Mouse (Mus musculus): ENCODE measurements at regions not wholly inside any gene's neighbourhood (a gene's known extent, or its start where the extent isn't known, plus 50 kb on each side); places are given as distances from the start of the nearest gene placed in this dataset.

- Histone ChIP-seq H3K27me3 (ENCODE audit: control insufficient read depth, insufficient read depth, low read length) (no peaks in the 10 kb centered on the region), H3K4me3 (ENCODE audit: control insufficient read depth, insufficient read depth, low read length) (no peak overlapping the region), H3K36me3 (ENCODE audit: control insufficient read depth, insufficient read depth, low read length) (no peaks in the 10 kb centered on the region), H3K27ac (ENCODE audit: control insufficient read depth, insufficient read depth, low read length) (no peak overlapping the region), H3K4me1 (replicated peaks; ENCODE audit: control insufficient read depth, insufficient read depth, low read length) (no peaks in the 10 kb centered on the region)
- TF ChIP-seq CTCF (IDR thresholded peaks at IDR 0.05; ENCODE audit: borderline replicate concordance, control insufficient read depth, extremely low read depth, insufficient read depth, low read length, poor library complexity), result no peak
- WGBS, result 93% methylated on average over 4 of the region's 4 CpGs
- DNase-seq, result no peak
Measured at GRCm38 (mm10) chr13:25700965-25701364, 430.7 kb upstream of the Nrsn1 start.

GRCm38 (mm10) chr13:25695956-25696355 is 425.7 kb upstream of the Nrsn1 start:
- WGBS, result 100% methylated on average over 1 of the region's 1 CpGs
- TF ChIP-seq CTCF (IDR thresholded peaks at IDR 0.05; ENCODE audit: borderline replicate concordance, control insufficient read depth, extremely low read depth, insufficient read depth, low read length, poor library complexity), result no peak
- TF ChIP-seq POLR2A (IDR thresholded peaks at IDR 0.05; ENCODE audit: control insufficient read depth, extremely low read depth, insufficient read depth, low read length, poor library complexity), result no peak
- Histone ChIP-seq H3K27ac (ENCODE audit: control insufficient read depth, insufficient read depth, low read length) (no peak overlapping the region), H3K27me3 (ENCODE audit: control insufficient read depth, insufficient read depth, low read length) (no peaks in the 10 kb centered on the region), H3K4me1 (replicated peaks; ENCODE audit: control insufficient read depth, insufficient read depth, low read length) (no peaks in the 10 kb centered on the region), H3K4me3 (ENCODE audit: control insufficient read depth, insufficient read depth, low read length) (no peak overlapping the region), H3K36me3 (ENCODE audit: control insufficient read depth, insufficient read depth, low read length) (no peaks in the 10 kb centered on the region)
- no peak for DNase-seq

GRCm38 (mm10) chr13:25695017-25695604 is 424.8 kb upstream of the Nrsn1 start:
- no peaks in the 10 kb centered on the region for H3K4me1 ChIP-seq (replicated peaks; ENCODE audit: control insufficient read depth, insufficient read depth, low read length)
- H3K27me3 ChIP-seq (ENCODE audit: control insufficient read depth, insufficient read depth, low read length), result no peaks in the 10 kb centered on the region
- no peak overlapping the region for H3K27ac ChIP-seq (ENCODE audit: control insufficient read depth, insufficient read depth, low read length)
- 89% methylated on average over 14 of the region's 14 CpGs for WGBS
- no peaks in the 10 kb centered on the region for H3K36me3 ChIP-seq (ENCODE audit: control insufficient read depth, insufficient read depth, low read length)
- TF ChIP-seq POLR2A (IDR thresholded peaks at IDR 0.05; ENCODE audit: control insufficient read depth, extremely low read depth, insufficient read depth, low read length, poor library complexity) (no peak), CTCF (IDR thresholded peaks at IDR 0.05; ENCODE audit: borderline replicate concordance, control insufficient read depth, extremely low read depth, insufficient read depth, low read length, poor library complexity) (no peak)
- H3K4me3 ChIP-seq (ENCODE audit: control insufficient read depth, insufficient read depth, low read length), result no peak overlapping the region
- DNase-seq, result no peak

- Histone ChIP-seq H3K4me1 (replicated peaks; ENCODE audit: control insufficient read depth, insufficient read depth, low read length) (no peaks in the 10 kb centered on the region), H3K36me3 (ENCODE audit: control insufficient read depth, insufficient read depth, low read length) (no peaks in the 10 kb centered on the region), H3K27me3 (ENCODE audit: control insufficient read depth, insufficient read depth, low read length) (no peaks in the 10 kb centered on the region), H3K4me3 (ENCODE audit: control insufficient read depth, insufficient read depth, low read length) (no peak overlapping the region), H3K27ac (ENCODE audit: control insufficient read depth, insufficient read depth, low read length) (no peak overlapping the region)
- no peak for TF ChIP-seq POLR2A (IDR thresholded peaks at IDR 0.05; ENCODE audit: control insufficient read depth, extremely low read depth, insufficient read depth, low read length, poor library complexity)
- no peak for TF ChIP-seq CTCF (IDR thresholded peaks at IDR 0.05; ENCODE audit: borderline replicate concordance, control insufficient read depth, extremely low read depth, insufficient read depth, low read length, poor library complexity)
- WGBS, result 86% methylated on average over 2 of the region's 2 CpGs
- no peak for DNase-seq
Measured at GRCm38 (mm10) chr13:25678221-25678735, 408.0 kb upstream of the Nrsn1 start.

GRCm38 (mm10) chr13:25675208-25675607 is 404.9 kb upstream of the Nrsn1 start:
- Histone ChIP-seq H3K27ac (ENCODE audit: control insufficient read depth, insufficient read depth, low read length) (no peak overlapping the region), H3K4me1 (replicated peaks; ENCODE audit: control insufficient read depth, insufficient read depth, low read length) (no peaks in the 10 kb centered on the region), H3K27me3 (ENCODE audit: control insufficient read depth, insufficient read depth, low read length) (no peaks in the 10 kb centered on the region), H3K36me3 (ENCODE audit: control insufficient read depth, insufficient read depth, low read length) (no peaks in the 10 kb centered on the region), H3K4me3 (ENCODE audit: control insufficient read depth, insufficient read depth, low read length) (no peak overlapping the region)
- TF ChIP-seq POLR2A (IDR thresholded peaks at IDR 0.05; ENCODE audit: control insufficient read depth, extremely low read depth, insufficient read depth, low read length, poor library complexity) (no peak), CTCF (IDR thresholded peaks at IDR 0.05; ENCODE audit: borderline replicate concordance, control insufficient read depth, extremely low read depth, insufficient read depth, low read length, poor library complexity) (no peak)
- 89% methylated on average over 6 of the region's 6 CpGs for WGBS
- DNase-seq, result no peak

- no peaks in the 10 kb centered on the region for H3K36me3 ChIP-seq (ENCODE audit: control insufficient read depth, insufficient read depth, low read length)
- H3K4me3 ChIP-seq (ENCODE audit: control insufficient read depth, insufficient read depth, low read length), result no peak overlapping the region
- no peaks in the 10 kb centered on the region for H3K4me1 ChIP-seq (replicated peaks; ENCODE audit: control insufficient read depth, insufficient read depth, low read length)
- H3K27ac ChIP-seq (ENCODE audit: control insufficient read depth, insufficient read depth, low read length), result no peak overlapping the region
- WGBS, result 87% methylated on average over 3 of the region's 3 CpGs
- no peaks in the 10 kb centered on the region for H3K27me3 ChIP-seq (ENCODE audit: control insufficient read depth, insufficient read depth, low read length)
- no peak for DNase-seq
- no peak for TF ChIP-seq CTCF (IDR thresholded peaks at IDR 0.05; ENCODE audit: borderline replicate concordance, control insufficient read depth, extremely low read depth, insufficient read depth, low read length, poor library complexity)
- no peak for TF ChIP-seq POLR2A (IDR thresholded peaks at IDR 0.05; ENCODE audit: control insufficient read depth, extremely low read depth, insufficient read depth, low read length, poor library complexity)
Measured at GRCm38 (mm10) chr13:25666022-25666421, 395.7 kb upstream of the Nrsn1 start.
